Mouse (Mus musculus): ENCODE results near the gene Snx9.

- TF ChIP-seq REST (IDR thresholded peaks at IDR 0.05; ENCODE audit: insufficient read depth, insufficient read length), result no peak
- no peak for TF ChIP-seq POLR2AphosphoS2 (IDR thresholded peaks at IDR 0.05; ENCODE audit: insufficient read length, low read depth)
- TF ChIP-seq POLR2A (IDR thresholded peaks at IDR 0.05; ENCODE audit: insufficient read length, low read depth), result no peak
- TF ChIP-seq MAX (IDR thresholded peaks at IDR 0.05; ENCODE audit: low read depth), result no peak
- no peak for TF ChIP-seq MYOG (IDR thresholded peaks at IDR 0.05; ENCODE audit: control insufficient read depth in 1 of 3, insufficient read depth in 1 of 3, insufficient read length in 2 of 3, low read depth in 2 of 3)
Observed at GRCm38 (mm10) chr17:5834166-5834565, 7.0 kb upstream of the Snx9 start.

Data from myocyte (in vitro differentiated cells).